Mouse (Mus musculus): ENCODE results near the gene Osbpl3. TPM values are rescaled to one million over a fixed set of nuclear protein-coding genes. Genes with fewer than 3 reads are reported as not detected.

The Osbpl3 gene
- total RNA-seq, 2 experiments from 2014 or later = 35.0 to 40.1 TPM

GRCm38 (mm10) chr6:50415431-50415830, 40.6 kb downstream of the Osbpl3 start:
- intact Hi-C loops (cut with DNase I) = no loop called here
- no peak for DNase-seq (ENCODE audit: low spot score in 2 of 2)

- intact Hi-C loops (cut with DNase I) = loop anchor here (5.0 kb wide), 1 partner anchor 43 kb away; the partner anchor contains the start of gene Osbpl3
- peak; percentile 26 to 85 for DNase-seq (ENCODE audit: low spot score in 2 of 2)
Observed at GRCm38 (mm10) chr6:50414547-50414946, 41.5 kb downstream of the Osbpl3 start.

GRCm38 (mm10) chr6:50413381-50413780, 42.6 kb downstream of the Osbpl3 start:
- intact Hi-C loops (cut with DNase I) = loop anchor here (5.0 kb wide), 1 partner anchor 44 kb away; the partner anchor contains the start of gene Osbpl3

GRCm38 (mm10) chr6:50412174-50412573, 43.8 kb downstream of the Osbpl3 start:
- DNase-seq (ENCODE audit: low spot score in 2 of 2) = peak; percentile 53 to 90
- intact Hi-C loops (cut with DNase I) = loop anchor here (5.0 kb wide), 1 partner anchor 45 kb away; the partner anchor contains the start of gene Osbpl3

More at GRCm38 (mm10) chr6:50413381-50413780, 42.6 kb downstream of the Osbpl3 start:
- no peak for DNase-seq (ENCODE audit: low spot score in 2 of 2)

- intact Hi-C loops (cut with DNase I) = loop anchor here (5.0 kb wide), 1 partner anchor 123 kb away; no protein-coding TSS in a partner anchor
Observed at GRCm38 (mm10) chr6:50404698-50405097, 51.3 kb downstream of the Osbpl3 start.

GRCm38 (mm10) chr6:50403524-50403923, 52.5 kb downstream of the Osbpl3 start:
- intact Hi-C loops (cut with DNase I) = loop anchor here (1.0 to 5.0 kb wide), 2 partner anchors 37 to 124 kb away; no protein-coding TSS in a partner anchor
- no peak for DNase-seq (ENCODE audit: low spot score in 2 of 2)

More at GRCm38 (mm10) chr6:50404698-50405097, 51.3 kb downstream of the Osbpl3 start:
- no peak for DNase-seq (ENCODE audit: low spot score in 2 of 2)

- intact Hi-C loops (cut with DNase I) = loop anchor here (1.0 to 5.0 kb wide), 2 partner anchors 37 to 124 kb away; no protein-coding TSS in a partner anchor
- DNase-seq (ENCODE audit: low spot score in 2 of 2) = peak in 1 of 2 experiments; percentile 84
Observed at GRCm38 (mm10) chr6:50402872-50403271, 53.1 kb downstream of the Osbpl3 start.

GRCm38 (mm10) chr6:50400234-50400633, 55.8 kb downstream of the Osbpl3 start:
- peak in 1 of 2 experiments; percentile 77 for DNase-seq (ENCODE audit: low spot score in 2 of 2)
- intact Hi-C loops (cut with DNase I) = loop anchor here (1.0 to 5.0 kb wide), 3 partner anchors 21 to 127 kb away; no protein-coding TSS in a partner anchor

- intact Hi-C loops (cut with DNase I) = loop anchor here (1.0 to 5.0 kb wide), 3 partner anchors 21 to 128 kb away; no protein-coding TSS in a partner anchor
- peak in 1 of 2 experiments; percentile 88 for DNase-seq (ENCODE audit: low spot score in 2 of 2)
Observed at GRCm38 (mm10) chr6:50399427-50400195, 56.4 kb downstream of the Osbpl3 start.

- intact Hi-C loops (cut with DNase I) = no loop called here
- no peak for DNase-seq (ENCODE audit: low spot score in 2 of 2)
Observed at GRCm38 (mm10) chr6:50398324-50398723, 57.7 kb downstream of the Osbpl3 start.

- no peak for DNase-seq (ENCODE audit: low spot score in 2 of 2)
- intact Hi-C loops (cut with DNase I) = no loop called here
Observed at GRCm38 (mm10) chr6:50397116-50397515, 58.9 kb downstream of the Osbpl3 start.

GRCm38 (mm10) chr6:50395641-50396312, 60.2 kb downstream of the Osbpl3 start:
- DNase-seq (ENCODE audit: low spot score in 2 of 2) = no peak
- intact Hi-C loops (cut with DNase I) = no loop called here

- intact Hi-C loops (cut with DNase I) = no loop called here
- DNase-seq (ENCODE audit: low spot score in 2 of 2) = no peak
Observed at GRCm38 (mm10) chr6:50394432-50394831, 61.6 kb downstream of the Osbpl3 start.

- intact Hi-C loops (cut with DNase I) = no loop called here
- no peak for DNase-seq (ENCODE audit: low spot score in 2 of 2)
Observed at GRCm38 (mm10) chr6:50393960-50394359, 62.0 kb downstream of the Osbpl3 start.

GRCm38 (mm10) chr6:50391951-50392350, 64.0 kb downstream of the Osbpl3 start:
- no peak for DNase-seq (ENCODE audit: low spot score in 2 of 2)
- intact Hi-C loops (cut with DNase I) = no loop called here

GRCm38 (mm10) chr6:50390313-50390712, 65.7 kb downstream of the Osbpl3 start:
- DNase-seq (ENCODE audit: low spot score in 2 of 2) = no peak
- intact Hi-C loops (cut with DNase I) = no loop called here

GRCm38 (mm10) chr6:50387629-50388028, 68.4 kb downstream of the Osbpl3 start:
- intact Hi-C loops (cut with DNase I) = no loop called here
- no peak for DNase-seq (ENCODE audit: low spot score in 2 of 2)

- intact Hi-C loops (cut with DNase I) = no loop called here
- DNase-seq (ENCODE audit: low spot score in 2 of 2) = no peak
Observed at GRCm38 (mm10) chr6:50386497-50386896, 69.5 kb downstream of the Osbpl3 start.

- intact Hi-C loops (cut with DNase I) = no loop called here
- peak in 1 of 2 experiments; percentile 64 for DNase-seq (ENCODE audit: low spot score in 2 of 2)
Observed at GRCm38 (mm10) chr6:50385451-50386013, 70.5 kb downstream of the Osbpl3 start.

GRCm38 (mm10) chr6:50382711-50383110, 73.3 kb downstream of the Osbpl3 start:
- intact Hi-C loops (cut with DNase I) = loop anchor here (2.0 kb wide), 1 partner anchor 72 kb away; no protein-coding TSS in a partner anchor
- DNase-seq (ENCODE audit: low spot score in 2 of 2) = no peak
